Mouse (Mus musculus): ENCODE data around the gene Adgrd1.

- TF ChIP-seq USF1 (IDR thresholded peaks at IDR 0.05; ENCODE audit: low read depth) (no peak), POLR2A (IDR thresholded peaks at IDR 0.05; ENCODE audit: insufficient read length, low read depth) (no peak), CEBPB (IDR thresholded peaks at IDR 0.05; ENCODE audit: insufficient read depth, poor library complexity, severe bottlenecking) (no peak), TCF12 (IDR thresholded peaks at IDR 0.05; ENCODE audit: insufficient read depth, poor library complexity, severe bottlenecking) (no peak), MAX (IDR thresholded peaks at IDR 0.05; ENCODE audit: low read depth) (no peak), E2F4 (IDR thresholded peaks at IDR 0.05; ENCODE audit: insufficient read depth) (no peak), MYOG (IDR thresholded peaks at IDR 0.05; ENCODE audit: control insufficient read depth in 1 of 3, insufficient read depth in 1 of 3, insufficient read length in 2 of 3, low read depth in 2 of 3) (no peak), MYOD1 (IDR thresholded peaks at IDR 0.05; ENCODE audit: control insufficient read depth in 1 of 3, insufficient read length in 2 of 3, low read depth in 2 of 3) (no peak), POLR2AphosphoS2 (IDR thresholded peaks at IDR 0.05; ENCODE audit: insufficient read length, low read depth) (no peak), TCF3 (IDR thresholded peaks at IDR 0.05; ENCODE audit: insufficient read length, low read depth) (no peak), REST (IDR thresholded peaks at IDR 0.05; ENCODE audit: insufficient read depth, insufficient read length) (no peak)
Measured at GRCm38 (mm10) chr5:129165595-129165994, 69.0 kb downstream of the Adgrd1 start.
